Mouse (Mus musculus) layer of hippocampus, postnatal 36 days (tissue): ENCODE results near the gene Ermn. TPM values are rescaled to one million over a fixed set of nuclear protein-coding genes. Genes with fewer than 3 reads are reported as not detected.
A peak's percentile ranks its signal among the peaks of the same experiment; 100 is the strongest.

ENCODE experiments used
- DNase-seq, 2 experiments: peaks; one replicate each; pipeline ENCODE4 v3.0.0; 2022
- total RNA-seq, 2 experiments: library from RNA; stranded (reverse); gene quantifications; 2 replicates each; pipeline ENCODE4 v1.2.3; 2021

Ermn gene
- total RNA-seq, result 10 to 100 TPM; 28.7 to 29.3 TPM

- peak; percentile 11 to 12 for DNase-seq
These were observed at the start of gene Ermn for GRCm38 (mm10) chr2:58052821-58053581. Ermn (minus strand) TSS chr2:58052864.

- no peak for DNase-seq
These were observed 42.2 kb upstream of the Ermn start for GRCm38 (mm10) chr2:58094818-58095217.

- DNase-seq, result no peak
These were observed 33.8 kb upstream of the Ermn start for GRCm38 (mm10) chr2:58086420-58086819.

DNA sequence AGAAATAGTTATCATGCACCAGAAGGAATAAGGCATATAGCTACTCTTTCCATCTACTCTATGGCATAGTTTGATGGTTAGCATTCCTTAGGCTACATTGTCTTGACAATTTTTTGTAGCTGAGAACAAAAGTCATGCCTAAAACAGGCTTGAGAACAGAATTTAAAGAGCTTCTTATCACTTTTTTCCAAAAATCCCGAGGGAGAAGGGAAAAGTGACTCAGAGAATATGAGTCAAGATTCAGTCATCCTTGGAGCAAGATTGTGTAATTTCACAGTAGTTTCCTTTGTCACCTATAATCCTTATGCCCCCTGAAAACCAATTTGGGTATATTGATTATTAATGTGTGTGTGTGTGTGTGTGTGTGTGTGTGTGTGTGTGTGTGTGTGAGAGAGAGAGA lies 27.2 kb upstream of the Ermn start:
- DNase-seq, result no peak

GRCm38 (mm10) chr2:58055383-58055782 lies 2.7 kb upstream of the Ermn start:
- peak; percentile 16 to 50 for DNase-seq

DNA sequence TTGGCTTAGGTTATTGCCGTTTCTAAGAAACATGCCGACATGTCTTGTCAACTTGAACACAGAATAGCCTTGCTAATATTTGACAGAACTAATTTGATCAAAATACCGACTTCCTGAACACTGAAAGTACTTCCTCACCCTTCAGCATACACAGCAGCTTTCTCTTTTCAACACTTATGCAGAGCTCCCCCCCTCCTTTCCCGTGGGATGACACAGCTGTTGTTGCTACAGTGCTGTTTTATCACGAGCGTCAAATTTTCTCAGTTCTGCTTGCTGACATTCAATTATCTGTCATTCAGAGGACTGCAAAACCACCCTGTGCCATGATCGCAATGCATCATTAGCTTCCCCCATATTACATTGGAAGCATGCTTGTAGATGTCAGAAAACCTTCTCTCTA lies 10.8 kb downstream of the Ermn start:
- peak; percentile 52 to 53 for DNase-seq

- DNase-seq, result no peak
These were observed 15.7 kb downstream of the Ermn start for GRCm38 (mm10) chr2:58036926-58037325.

GRCm38 (mm10) chr2:58035635-58036034 lies 17.0 kb downstream of the Ermn start:
- no peak for DNase-seq

GRCm38 (mm10) chr2:58031431-58031830 lies 21.2 kb downstream of the Ermn start:
- DNase-seq, result no peak

DNA sequence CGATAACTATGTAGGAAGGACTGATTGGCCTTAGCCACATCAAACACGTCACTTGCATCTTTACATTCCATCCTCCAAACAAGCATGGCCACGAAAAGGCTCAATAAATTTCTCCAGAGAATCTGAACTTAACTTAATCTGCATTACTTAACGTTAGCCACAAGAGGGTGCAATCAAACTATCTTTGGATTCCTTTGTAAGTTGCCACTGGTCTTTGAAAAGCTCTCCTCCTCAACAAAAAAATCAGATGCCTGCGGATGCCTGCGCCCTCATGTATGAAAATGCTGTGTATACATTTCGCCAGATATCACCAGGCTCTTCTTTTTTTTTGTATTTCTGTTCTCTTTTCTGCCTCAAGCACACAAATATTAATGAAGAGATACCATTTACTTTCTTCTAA lies 23.3 kb downstream of the Ermn start:
- DNase-seq, result no peak

GRCm38 (mm10) chr2:58026740-58027139 lies 25.9 kb downstream of the Ermn start:
- DNase-seq, result no peak

DNA sequence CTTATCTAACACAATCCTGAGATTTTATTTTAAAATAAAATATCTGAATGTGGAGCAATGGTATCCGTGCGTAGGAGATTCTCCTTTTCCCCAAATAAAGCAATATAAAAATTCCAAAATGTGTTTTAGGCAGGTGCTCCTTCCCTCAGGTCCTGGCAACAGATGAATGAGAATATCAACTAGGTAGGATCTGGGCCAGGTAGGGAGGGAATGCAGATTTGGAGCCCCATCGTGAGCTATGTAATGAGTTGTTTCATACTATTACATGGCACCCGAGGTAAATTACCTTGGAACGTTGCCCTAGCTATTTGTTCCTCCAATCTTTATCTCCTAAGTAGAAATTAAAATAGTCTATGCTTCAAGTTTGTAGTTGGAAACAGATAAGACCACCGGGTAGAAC lies 29.1 kb downstream of the Ermn start:
- no peak for DNase-seq

DNA sequence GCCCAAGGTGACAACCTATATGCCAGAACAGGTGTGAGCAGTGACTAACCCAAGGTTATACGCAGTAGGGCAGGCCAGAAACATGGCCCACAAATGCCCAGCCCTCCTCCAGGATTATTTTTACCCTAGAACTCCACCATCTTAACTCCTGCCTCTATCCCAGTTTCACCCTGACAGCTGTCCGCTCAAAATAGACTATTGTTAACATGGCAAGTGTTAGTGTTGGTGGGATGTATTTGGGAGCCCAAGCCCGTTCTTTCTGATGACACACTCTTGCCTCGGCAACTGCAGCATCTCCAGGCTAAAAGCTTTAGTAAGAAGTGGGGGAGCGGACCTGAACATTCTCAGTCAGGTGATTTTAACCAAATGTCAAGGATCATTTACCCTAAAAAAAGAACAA lies 45.6 kb downstream of the Ermn start:
- DNase-seq, result no peak

- no peak for DNase-seq
These were observed 51.2 kb downstream of the Ermn start for GRCm38 (mm10) chr2:58001497-58001896.

DNA sequence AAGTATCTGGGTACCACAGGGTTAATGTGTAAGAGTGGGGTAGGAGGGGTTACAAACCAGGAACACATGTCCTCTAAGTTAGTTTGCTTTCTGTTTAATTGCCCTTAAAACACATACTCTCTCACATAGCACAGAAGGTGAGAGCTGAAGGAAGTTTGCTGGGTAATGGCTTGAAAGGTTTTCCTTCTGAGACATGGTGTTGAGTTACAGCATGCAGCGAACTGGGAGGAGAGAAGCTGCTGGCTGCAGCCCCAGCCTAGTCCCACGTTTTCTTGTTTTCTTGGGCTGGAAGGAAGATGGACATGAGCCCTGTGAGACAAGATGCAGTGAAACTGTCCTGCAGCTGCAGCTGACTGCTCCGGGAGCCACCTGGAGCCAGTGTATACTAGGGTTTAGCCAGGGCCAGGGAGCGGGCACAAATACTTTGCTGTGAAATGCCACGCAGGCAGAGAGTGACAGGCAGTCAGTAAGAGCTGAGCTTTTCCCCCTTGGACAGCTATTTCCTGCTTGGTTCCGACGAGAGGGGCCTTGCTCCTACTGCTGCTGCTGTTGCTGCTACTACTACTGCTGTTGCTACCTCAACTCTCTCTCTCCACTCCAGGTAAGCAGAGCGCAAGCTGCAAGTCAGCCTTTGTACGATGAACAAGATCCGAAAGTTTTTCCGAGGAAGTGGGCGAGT lies 54.8 kb downstream of the Ermn start, which contains the start of gene Galnt5:
Gene Galnt5, plus strand, starts transcription at position 133 of the 679 bp plus-strand sequence.
- no peak for DNase-seq

Other genes with a start within 250 kb of the Ermn start
- not detected for gene Galnt5, start 55.0 kb downstream of the Ermn start, total RNA-seq
- gene Cytip, start 142.7 kb upstream of the Ermn start, total RNA-seq, result under 1 TPM in 1 of 2 experiments, not detected in 1; 0.23 TPM